ENCODE assay signal across 21 mouse cellular contexts in the genomic region with DNA sequence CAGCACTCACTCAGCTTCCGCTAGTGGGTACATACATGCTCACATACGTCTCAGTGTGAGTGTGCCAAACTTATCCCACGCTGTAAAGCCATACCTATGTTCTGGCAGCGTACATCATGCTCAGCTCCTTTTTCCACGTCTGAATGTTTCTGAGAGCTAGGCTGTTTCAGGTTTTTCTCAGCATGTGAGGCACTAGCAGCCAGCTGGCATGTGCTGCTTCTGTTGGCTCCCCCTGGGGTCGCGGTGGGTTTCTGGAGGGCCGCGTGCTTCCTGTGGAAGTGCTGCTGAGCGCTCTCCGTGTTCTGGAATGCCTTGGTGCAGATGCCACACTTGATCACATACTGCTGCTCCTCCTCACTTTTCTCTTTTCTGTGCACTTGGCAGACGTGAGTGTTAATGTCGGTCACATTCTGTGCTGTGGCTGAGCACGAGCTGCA. TPM values are rescaled to one million over a fixed set of nuclear protein-coding genes. Genes with fewer than 3 reads are reported as not detected.
A peak's percentile ranks its signal among the peaks of the same experiment; 100 is the strongest.
DNase-seq lines count a peak whose midpoint lies in the region; ATAC-seq and TF ChIP-seq lines count a peak whose summit lies in the region.
"Had no signal": no experiment of that assay in that cellular context is flagged by ENCODE, and none has a peak within 500 bp of the region (broad histone marks: within the 10 kb centered on the region; RNA-seq: fewer than 3 reads in every experiment).

No protein-coding gene starts in this region.

- no peak overlapping the region for H3K4me3 ChIP-seq in forebrain, embryonic 14.5 days (ENCODE audit: low read depth, low read length)
- no peak overlapping the region for H3K4me3 ChIP-seq in forebrain, embryonic 16.5 days (replicated peaks; ENCODE audit: low read length)
- no peak overlapping the region for H3K4me3 ChIP-seq in stomach, postnatal 0 days (ENCODE audit: low read depth, low read length)
- H3K4me3 ChIP-seq: embryonic facial prominence, embryonic 13.5 days; intestine, embryonic 15.5 days; limb, embryonic 10.5 days; midbrain, embryonic 13.5 days; myocyte had no signal

- no peak overlapping the region for H3K27ac ChIP-seq in forebrain, embryonic 14.5 days (ENCODE audit: low read depth, low read length)
- H3K27ac ChIP-seq in forebrain, embryonic 16.5 days (ENCODE audit: low read length), result no peak overlapping the region
- H3K27ac ChIP-seq in stomach, postnatal 0 days (replicated peaks), result no peak overlapping the region
- H3K27ac ChIP-seq: embryonic facial prominence, embryonic 13.5 days; intestine, embryonic 15.5 days; limb, embryonic 10.5 days; midbrain, embryonic 13.5 days had no signal

- H3K27me3 ChIP-seq in forebrain, embryonic 14.5 days (replicated peaks; ENCODE audit: control insufficient read depth, insufficient read depth, low read length), result no peaks in the 10 kb centered on the region
- H3K27me3 ChIP-seq in forebrain, embryonic 16.5 days (replicated peaks; ENCODE audit: control insufficient read depth, insufficient read depth, low read length), result no peaks in the 10 kb centered on the region
- no peaks in the 10 kb centered on the region for H3K27me3 ChIP-seq in stomach, postnatal 0 days (ENCODE audit: control insufficient read depth, insufficient read depth, low read length)
- H3K27me3 ChIP-seq: embryonic facial prominence, embryonic 13.5 days; intestine, embryonic 15.5 days; midbrain, embryonic 13.5 days had no signal

- no peak overlapping the region for H3K4me2 ChIP-seq in forebrain, embryonic 14.5 days (ENCODE audit: low read length)
- H3K4me2 ChIP-seq in forebrain, embryonic 16.5 days (ENCODE audit: low read length), result no peak overlapping the region
- no peak overlapping the region for H3K4me2 ChIP-seq in stomach, postnatal 0 days (replicated peaks; ENCODE audit: low read depth)
- H3K4me2 ChIP-seq: embryonic facial prominence, embryonic 13.5 days; heart, embryonic 11.5 days; intestine, embryonic 15.5 days; midbrain, embryonic 13.5 days had no signal

- TF ChIP-seq CTCF in brain, embryonic 14.5 days (IDR thresholded peaks at IDR 0.05; ENCODE audit: borderline replicate concordance, extremely low read depth, insufficient read depth, insufficient read length), result no peak
- no peak for TF ChIP-seq CTCF in stomach, postnatal 0 days (IDR thresholded peaks at IDR 0.05; ENCODE audit: low read depth)

- DNase-seq in forebrain, embryonic 14.5 days (ENCODE audit: low spot score), result peak; percentile 9
- peak; percentile 17 for DNase-seq in layer of hippocampus, adult 11-12 months (ENCODE audit: low spot score)
- DNase-seq in layer of hippocampus, adult 8-10 months (ENCODE audit: low spot score in 2 of 2), result no peak
- DNase-seq in brain, embryonic 14.5 days (ENCODE audit: low read depth), result peak; percentile 33
- peak; percentile 66 to 83 for DNase-seq in cerebellum, postnatal 14 days
- DNase-seq in adrenal gland, adult 2 months, result no peak
- DNase-seq in stomach, postnatal 0 days (ENCODE audit: low spot score), result no peak
- DNase-seq: heart, postnatal 10 days; kidney, adult 9 months; kidney, postnatal 25 days; liver, postnatal 0 days; lung, postnatal 10 days; right cerebral cortex, postnatal 14 days; thymus, adult 2 months had no signal

- H3K4me1 ChIP-seq in forebrain, embryonic 14.5 days (ENCODE audit: control insufficient read depth, insufficient read depth, low read length), result no peaks in the 10 kb centered on the region
- no peaks in the 10 kb centered on the region for H3K4me1 ChIP-seq in forebrain, embryonic 16.5 days (replicated peaks; ENCODE audit: control insufficient read depth, insufficient read depth, low read length)
- H3K4me1 ChIP-seq in stomach, postnatal 0 days (replicated peaks; ENCODE audit: control insufficient read depth, insufficient read depth), result no peaks in the 10 kb centered on the region
- H3K4me1 ChIP-seq: embryonic facial prominence, embryonic 13.5 days; intestine, embryonic 15.5 days; limb, embryonic 10.5 days; midbrain, embryonic 13.5 days had no signal

- no peak for ATAC-seq in forebrain, embryonic 14.5 days
- no peak for ATAC-seq in forebrain, embryonic 16.5 days
- ATAC-seq in stomach, postnatal 0 days (ENCODE audit: low FRiP score, low TSS enrichment), result no peak
- ATAC-seq: intestine, embryonic 15.5 days; liver, postnatal 0 days; midbrain, embryonic 13.5 days had no signal

- no peak for TF ChIP-seq POLR2A in brain, embryonic 14.5 days (IDR thresholded peaks at IDR 0.05; ENCODE audit: borderline replicate concordance, extremely low read depth, insufficient read depth, insufficient read length, poor library complexity, severe bottlenecking)

- H3K36me3 ChIP-seq in forebrain, embryonic 14.5 days (ENCODE audit: control insufficient read depth, insufficient read depth, low read length), result peaks cover 50% of the 10 kb centered on the region
- peaks cover 2% of the 10 kb centered on the region for H3K36me3 ChIP-seq in forebrain, embryonic 16.5 days (ENCODE audit: control insufficient read depth, insufficient read depth)
- H3K36me3 ChIP-seq in stomach, postnatal 0 days (ENCODE audit: control insufficient read depth, insufficient read depth, low read length), result peaks cover 14% of the 10 kb centered on the region

- H3K9me3 ChIP-seq in forebrain, embryonic 14.5 days (replicated peaks; ENCODE audit: control insufficient read depth, low read length), result no peaks in the 10 kb centered on the region
- H3K9me3 ChIP-seq in forebrain, embryonic 16.5 days (ENCODE audit: control insufficient read depth, low read length), result no peaks in the 10 kb centered on the region
- H3K9me3 ChIP-seq in stomach, postnatal 0 days (ENCODE audit: control insufficient read depth, low read length), result no peaks in the 10 kb centered on the region
- H3K9me3 ChIP-seq: embryonic facial prominence, embryonic 13.5 days; intestine, embryonic 15.5 days; limb, embryonic 10.5 days; midbrain, embryonic 13.5 days had no signal

- H3K9ac ChIP-seq in forebrain, embryonic 14.5 days (ENCODE audit: low read length), result no peak overlapping the region
- no peak overlapping the region for H3K9ac ChIP-seq in forebrain, embryonic 16.5 days (replicated peaks; ENCODE audit: low read depth, low read length)
- no peak overlapping the region for H3K9ac ChIP-seq in stomach, postnatal 0 days (ENCODE audit: low read length)
- H3K9ac ChIP-seq: embryonic facial prominence, embryonic 13.5 days; intestine, embryonic 15.5 days; liver, postnatal 0 days; midbrain, embryonic 13.5 days had no signal

- 87% methylated on average over 14 of the region's 14 CpGs for WGBS in forebrain, embryonic 14.5 days
- 72% methylated on average over 14 of the region's 14 CpGs for WGBS in forebrain, embryonic 16.5 days
- 82% methylated on average over 14 of the region's 14 CpGs for WGBS in stomach, postnatal 0 days

- TF ChIP-seq EP300 in stomach, postnatal 0 days (optimal IDR thresholded peaks at IDR 0.05), result no peak

RNA-seq across cellular contexts. Expression of gene Bag2, which starts 18.6 kb away (rescaled TPM):
- polyA plus RNA-seq in forebrain, embryonic 14.5 days (2014; fragmentation: Nextera tagmentation; extraction: Ambion mirVana), result 23.9 and 28.5 TPM in 2 replicates
- 25.9 and 27.7 TPM in 2 replicates for polyA plus RNA-seq in forebrain, embryonic 16.5 days (2015; fragmentation: Nextera tagmentation; extraction: Ambion mirVana)
- total RNA-seq in layer of hippocampus, adult 8-10 months (2022), result 10 to 100 TPM in 2 of 4 experiments, 1 to 10 TPM in 2; 8.5 to 10.5 (median 9.5) TPM
- 15.5 and 18.5 TPM in 2 replicates for polyA plus RNA-seq in brain, embryonic 14.5 days (2012; rRNA removed)
- 10 to 100 TPM; 13.8 to 15.6 TPM for total RNA-seq in adrenal gland, adult 2 months (2021)
- 15.1 and 18.4 TPM in 2 replicates for polyA plus RNA-seq in adrenal gland, adult 2 months (2012; rRNA removed)
- 52.0 and 52.5 TPM in 2 replicates for polyA plus RNA-seq in stomach, postnatal 0 days (2015; fragmentation: Nextera tagmentation; extraction: Ambion mirVana)

RNA-seq across cellular contexts. Expression of gene Zfp451, which starts 38.2 kb away (rescaled TPM):
- 43.4 and 54.2 TPM in 2 replicates for polyA plus RNA-seq in forebrain, embryonic 14.5 days (2014; fragmentation: Nextera tagmentation; extraction: Ambion mirVana)
- polyA plus RNA-seq in forebrain, embryonic 16.5 days (2015; fragmentation: Nextera tagmentation; extraction: Ambion mirVana), result 50.9 and 56.8 TPM in 2 replicates
- 10 to 100 TPM; 45.9 to 62.3 (median 54.0) TPM for total RNA-seq in layer of hippocampus, adult 8-10 months (2022)
- polyA plus RNA-seq in brain, embryonic 14.5 days (2012; rRNA removed), result 32.5 and 40.4 TPM in 2 replicates
- 10 to 100 TPM; 32.2 to 32.8 TPM for total RNA-seq in adrenal gland, adult 2 months (2021)
- 4.6 and 6.4 TPM in 2 replicates for polyA plus RNA-seq in adrenal gland, adult 2 months (2012; rRNA removed)
- polyA plus RNA-seq in stomach, postnatal 0 days (2015; fragmentation: Nextera tagmentation; extraction: Ambion mirVana), result 7.1 and 7.6 TPM in 2 replicates

RNA-seq across cellular contexts. Expression of gene Rab23, which starts 56.5 kb away (rescaled TPM):
- polyA plus RNA-seq in forebrain, embryonic 14.5 days (2014; fragmentation: Nextera tagmentation; extraction: Ambion mirVana), result 23.7 and 28.2 TPM in 2 replicates
- polyA plus RNA-seq in forebrain, embryonic 16.5 days (2015; fragmentation: Nextera tagmentation; extraction: Ambion mirVana), result 38.0 and 40.0 TPM in 2 replicates
- 10 to 100 TPM; 28.1 to 35.6 (median 33.3) TPM for total RNA-seq in layer of hippocampus, adult 8-10 months (2022)
- polyA plus RNA-seq in brain, embryonic 14.5 days (2012; rRNA removed), result 17.1 and 19.8 TPM in 2 replicates
- 10 to 100 TPM in 1 of 2 experiments, 1 to 10 TPM in 1; 9.2 to 12.6 TPM for total RNA-seq in adrenal gland, adult 2 months (2021)
- polyA plus RNA-seq in adrenal gland, adult 2 months (2012; rRNA removed), result 2.9 and 5.7 TPM in 2 replicates
- polyA plus RNA-seq in stomach, postnatal 0 days (2015; fragmentation: Nextera tagmentation; extraction: Ambion mirVana), result 14.9 and 17.0 TPM in 2 replicates

Comparison
In these comparisons a context has a peak if more than half of its experiments do, and no peak if none do; other contexts are left out.
1. DNase-seq: peak in forebrain, embryonic 14.5 days (single experiment), layer of hippocampus, adult 11-12 months (single experiment), brain, embryonic 14.5 days (single experiment) and cerebellum, postnatal 14 days (2 of 2); none in layer of hippocampus, adult 8-10 months (0 of 2), adrenal gland, adult 2 months (single experiment) and stomach, postnatal 0 days (single experiment).